Mouse (Mus musculus): ENCODE data around the gene St6galnac3. TPM values are rescaled to one million over a fixed set of nuclear protein-coding genes. Genes with fewer than 3 reads are reported as not detected.

The St6galnac3 gene
- polyA plus RNA-seq, 1 experiment from 2014 or later, result 34.1 TPM

DNA sequence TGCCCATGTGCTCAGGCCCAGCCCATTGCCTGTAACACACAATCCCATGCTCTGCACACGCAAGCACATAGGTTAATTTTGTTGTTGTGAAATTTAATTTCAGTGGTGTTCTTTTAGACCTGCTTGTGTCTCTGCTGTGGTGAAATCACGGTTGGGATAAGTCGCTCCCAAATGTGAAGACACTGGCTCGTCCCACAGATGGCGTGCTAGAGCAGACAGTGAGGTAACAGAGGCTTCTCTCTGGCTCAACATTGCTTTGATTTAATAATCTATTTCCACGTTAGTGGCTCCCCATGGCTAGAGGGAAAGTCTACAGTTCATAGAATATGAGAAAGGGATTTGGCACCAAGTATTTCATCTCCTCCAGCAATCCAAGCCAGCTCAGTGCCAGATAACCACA, 17.3 kb downstream of the St6galnac3 start:
- no peak overlapping the region for H3K4me3 ChIP-seq (ENCODE audit: low read depth, low read length)
- DNase-seq (no peak), ATAC-seq (ENCODE audit: insufficient read depth) (no peak)
- no peak overlapping the region for H3K27ac ChIP-seq (ENCODE audit: low read depth)
- H3K4me2 ChIP-seq, result no peak overlapping the region
- no peaks in the 10 kb centered on the region for H3K36me3 ChIP-seq (ENCODE audit: insufficient read depth)
- TF ChIP-seq CTCF (IDR thresholded peaks at IDR 0.05; ENCODE audit: low read depth), result 0 out of 2 replicates have a peak, but pooled peaks have one; percentile 18
- no peaks in the 10 kb centered on the region for H3K27me3 ChIP-seq (ENCODE audit: insufficient read depth, low read length)
- no peaks in the 10 kb centered on the region for H3K9me3 ChIP-seq (ENCODE audit: low read depth, low read length)
- 70% methylated on average over 6 of the region's 6 CpGs for WGBS
- H3K9ac ChIP-seq, result no peak overlapping the region
- no peaks in the 10 kb centered on the region for H3K4me1 ChIP-seq (ENCODE audit: insufficient read depth)

DNA sequence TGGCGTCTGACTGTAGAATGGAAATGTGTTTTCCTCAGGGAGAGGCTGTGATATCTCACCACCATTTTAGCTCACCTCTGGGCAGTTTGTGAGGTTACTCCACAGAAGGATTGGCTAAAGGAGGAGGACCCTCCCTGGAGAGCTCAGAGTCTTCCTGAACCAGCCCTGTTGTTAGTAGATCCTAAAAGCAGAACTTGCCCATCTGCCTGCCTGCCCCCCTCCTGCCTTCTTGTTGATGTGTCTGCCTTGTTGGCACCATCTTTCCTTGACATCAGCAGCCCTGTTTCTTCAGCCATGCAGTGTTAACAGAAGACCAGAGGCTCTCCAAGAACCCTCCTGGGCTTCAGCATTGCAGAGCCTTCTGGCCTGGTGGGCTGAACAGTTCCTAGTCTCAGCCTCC, 18.1 kb downstream of the St6galnac3 start:
- 67% methylated on average over 1 of the region's 1 CpGs for WGBS
- DNase-seq (no peak), ATAC-seq (ENCODE audit: insufficient read depth) (no peak)
- Histone ChIP-seq H3K4me3 (ENCODE audit: low read depth, low read length) (no peak overlapping the region), H3K27me3 (ENCODE audit: insufficient read depth, low read length) (no peaks in the 10 kb centered on the region), H3K9ac (no peak overlapping the region), H3K4me1 (ENCODE audit: insufficient read depth) (peaks cover 4% of the 10 kb centered on the region; the same call in 1 of the 2 replicates), H3K36me3 (ENCODE audit: insufficient read depth) (no peaks in the 10 kb centered on the region), H3K27ac (ENCODE audit: low read depth) (no peak overlapping the region), H3K9me3 (ENCODE audit: low read depth, low read length) (no peaks in the 10 kb centered on the region), H3K4me2 (no peak overlapping the region)
- TF ChIP-seq CTCF (IDR thresholded peaks at IDR 0.05; ENCODE audit: low read depth), result no peak

DNA sequence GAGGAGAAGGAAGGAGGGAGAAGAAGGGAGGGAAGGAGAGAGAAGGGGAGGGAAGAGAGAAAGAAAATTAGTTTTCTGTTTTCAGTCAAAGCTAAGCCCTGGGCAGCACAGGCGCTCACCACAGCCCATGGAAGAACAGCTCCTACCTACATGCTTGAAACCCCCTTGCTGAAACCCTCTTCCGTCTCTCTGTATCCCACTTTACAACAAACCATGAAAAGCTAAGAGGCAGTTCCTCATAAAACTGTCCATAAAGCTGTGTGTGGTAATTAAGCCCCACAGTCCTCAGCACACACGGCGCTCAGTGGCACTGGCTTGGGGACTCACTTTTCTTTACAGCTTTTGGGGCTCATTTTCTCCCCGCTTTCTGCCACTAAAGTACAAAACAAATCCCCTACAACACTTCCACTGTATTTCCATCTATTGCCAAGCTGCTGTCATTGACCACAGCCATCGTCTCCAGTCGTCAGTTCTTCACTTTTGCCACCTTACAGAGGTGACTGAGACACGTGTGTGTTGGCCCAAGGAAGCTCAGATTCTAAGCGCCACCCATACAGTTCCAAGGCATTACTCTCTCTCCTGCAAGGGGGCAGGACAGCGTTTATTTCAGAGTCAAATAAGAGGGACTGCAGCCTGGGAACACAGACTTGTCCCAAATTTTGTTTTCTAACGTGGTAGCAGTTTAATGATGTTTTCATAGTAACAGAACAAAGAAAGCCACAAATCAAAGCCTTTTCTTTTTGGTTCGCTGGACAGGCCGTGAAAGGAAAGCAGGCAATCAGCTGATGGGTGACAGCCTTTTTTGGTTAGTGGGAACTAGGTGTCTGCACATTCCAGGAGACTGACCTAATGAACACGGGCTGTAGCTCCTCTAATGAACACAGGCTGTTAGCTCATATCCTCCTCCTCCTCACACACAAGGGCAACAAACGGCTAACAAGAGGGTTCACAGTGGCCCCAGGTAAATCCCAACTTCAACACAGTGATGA, 22.9 kb downstream of the St6galnac3 start:
- no peak overlapping the region for H3K4me3 ChIP-seq (ENCODE audit: low read depth, low read length)
- no peak overlapping the region for H3K4me2 ChIP-seq
- TF ChIP-seq CTCF (IDR thresholded peaks at IDR 0.05; ENCODE audit: low read depth), result 0 out of 2 replicates have a peak, but pooled peaks have one; percentile 6
- H3K9ac ChIP-seq, result no peak overlapping the region
- no peaks in the 10 kb centered on the region for H3K36me3 ChIP-seq (ENCODE audit: insufficient read depth)
- no peaks in the 10 kb centered on the region for H3K9me3 ChIP-seq (ENCODE audit: low read depth, low read length)
- ATAC-seq (ENCODE audit: insufficient read depth) (no peak), DNase-seq (peak; percentile 27)
- no peaks in the 10 kb centered on the region for H3K27me3 ChIP-seq (ENCODE audit: insufficient read depth, low read length)
- H3K4me1 ChIP-seq (ENCODE audit: insufficient read depth), result peaks cover 7% of the 10 kb centered on the region; the same call in 1 of the 2 replicates
- H3K27ac ChIP-seq (ENCODE audit: low read depth), result no peak overlapping the region
- 53% methylated on average over 15 of the region's 15 CpGs for WGBS

DNA sequence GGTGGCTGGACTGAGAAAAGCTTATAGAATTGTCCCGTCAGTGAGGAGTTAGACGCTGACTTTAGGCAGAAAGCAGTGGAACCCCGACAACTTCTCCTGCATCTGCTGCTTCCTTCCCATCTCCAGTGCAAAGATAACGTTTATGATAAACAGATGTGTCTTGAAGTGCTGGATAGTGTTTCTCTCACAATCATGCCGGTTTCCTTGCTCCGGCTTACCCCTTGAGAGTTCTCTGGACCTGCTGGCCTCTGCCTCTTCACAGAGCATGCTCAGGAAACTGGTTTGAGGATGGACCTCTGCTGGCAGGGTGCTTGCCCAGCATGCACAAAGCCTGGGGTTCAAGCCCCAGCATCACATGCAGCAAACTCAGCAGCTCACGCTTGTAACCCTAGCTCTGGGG, 23.8 kb downstream of the St6galnac3 start:
- no peak for DNase-seq
- Histone ChIP-seq H3K4me2 (no peak overlapping the region), H3K36me3 (ENCODE audit: insufficient read depth) (no peaks in the 10 kb centered on the region), H3K4me3 (ENCODE audit: low read depth, low read length) (no peak overlapping the region), H3K27me3 (ENCODE audit: insufficient read depth, low read length) (no peaks in the 10 kb centered on the region), H3K9ac (no peak overlapping the region), H3K9me3 (ENCODE audit: low read depth, low read length) (no peaks in the 10 kb centered on the region), H3K27ac (ENCODE audit: low read depth) (no peak overlapping the region), H3K4me1 (ENCODE audit: insufficient read depth) (peaks cover 7% of the 10 kb centered on the region; the same call in 1 of the 2 replicates)
- 38% methylated on average over 7 of the region's 7 CpGs for WGBS
- no peak for ATAC-seq (ENCODE audit: insufficient read depth)
- TF ChIP-seq CTCF (IDR thresholded peaks at IDR 0.05; ENCODE audit: low read depth), result no peak

DNA sequence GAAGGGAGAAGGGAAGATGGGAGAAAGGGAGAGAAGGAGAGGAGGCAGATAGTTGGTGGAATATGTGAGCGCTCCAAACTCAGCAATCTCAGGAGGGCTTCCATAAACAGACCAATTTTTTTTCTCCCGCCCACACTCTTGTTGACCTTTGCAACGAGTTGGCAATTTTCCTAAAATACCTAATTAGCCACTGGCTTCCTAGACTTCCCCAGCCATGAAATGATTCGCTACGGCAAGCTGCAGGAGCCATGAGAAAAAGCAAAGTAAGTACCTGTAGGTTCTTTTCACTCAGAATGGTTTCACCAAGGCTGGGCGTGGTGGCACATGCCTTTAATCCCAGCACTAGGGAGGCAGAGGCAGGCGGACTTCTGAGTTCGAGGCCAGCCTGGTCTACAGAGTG, 25.9 kb downstream of the St6galnac3 start:
- Histone ChIP-seq H3K27ac (ENCODE audit: low read depth) (no peak overlapping the region), H3K4me2 (no peak overlapping the region), H3K36me3 (ENCODE audit: insufficient read depth) (no peaks in the 10 kb centered on the region), H3K9me3 (ENCODE audit: low read depth, low read length) (no peaks in the 10 kb centered on the region), H3K9ac (no peak overlapping the region), H3K4me1 (ENCODE audit: insufficient read depth) (peaks cover 7% of the 10 kb centered on the region; the same call in 1 of the 2 replicates), H3K4me3 (ENCODE audit: low read depth, low read length) (no peak overlapping the region), H3K27me3 (ENCODE audit: insufficient read depth, low read length) (no peaks in the 10 kb centered on the region)
- 76% methylated on average over 8 of the region's 8 CpGs for WGBS
- ATAC-seq (ENCODE audit: insufficient read depth) (no peak), DNase-seq (peak; percentile 44)
- no peak for TF ChIP-seq CTCF (IDR thresholded peaks at IDR 0.05; ENCODE audit: low read depth)

DNA sequence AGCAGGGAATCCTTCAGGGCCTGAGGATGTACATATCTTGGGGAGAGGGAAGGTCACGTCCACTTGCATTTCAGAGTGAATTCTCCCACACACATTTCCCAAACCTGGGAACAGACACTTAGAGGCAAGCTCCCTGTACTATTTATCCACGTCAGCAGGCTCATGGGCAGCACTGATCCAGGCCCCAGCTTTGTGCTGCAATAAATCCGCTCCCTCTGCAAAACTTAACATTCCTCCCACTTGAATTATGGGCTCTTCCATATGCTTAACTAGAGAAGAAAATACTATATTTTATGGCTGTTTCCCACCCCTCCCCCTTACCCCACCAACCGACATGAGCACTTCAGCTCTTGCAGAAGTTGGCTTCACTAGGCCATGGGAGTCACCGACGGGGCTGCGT, 32.0 kb downstream of the St6galnac3 start:
- WGBS, result 56% methylated on average over 7 of the region's 7 CpGs
- DNase-seq (peak; percentile 21), ATAC-seq (ENCODE audit: insufficient read depth) (no peak)
- Histone ChIP-seq H3K9me3 (ENCODE audit: low read depth, low read length) (no peaks in the 10 kb centered on the region), H3K27ac (ENCODE audit: low read depth) (peak overlapping the region; percentile 33; the same call in 1 of the 2 replicates), H3K9ac (no peak overlapping the region), H3K4me2 (no peak overlapping the region), H3K36me3 (ENCODE audit: insufficient read depth) (no peaks in the 10 kb centered on the region), H3K4me1 (ENCODE audit: insufficient read depth) (peaks cover 13% of the 10 kb centered on the region; the same call in 1 of the 2 replicates), H3K27me3 (ENCODE audit: insufficient read depth, low read length) (no peaks in the 10 kb centered on the region), H3K4me3 (ENCODE audit: low read depth, low read length) (no peak overlapping the region)
- TF ChIP-seq CTCF (IDR thresholded peaks at IDR 0.05; ENCODE audit: low read depth), result no peak

DNA sequence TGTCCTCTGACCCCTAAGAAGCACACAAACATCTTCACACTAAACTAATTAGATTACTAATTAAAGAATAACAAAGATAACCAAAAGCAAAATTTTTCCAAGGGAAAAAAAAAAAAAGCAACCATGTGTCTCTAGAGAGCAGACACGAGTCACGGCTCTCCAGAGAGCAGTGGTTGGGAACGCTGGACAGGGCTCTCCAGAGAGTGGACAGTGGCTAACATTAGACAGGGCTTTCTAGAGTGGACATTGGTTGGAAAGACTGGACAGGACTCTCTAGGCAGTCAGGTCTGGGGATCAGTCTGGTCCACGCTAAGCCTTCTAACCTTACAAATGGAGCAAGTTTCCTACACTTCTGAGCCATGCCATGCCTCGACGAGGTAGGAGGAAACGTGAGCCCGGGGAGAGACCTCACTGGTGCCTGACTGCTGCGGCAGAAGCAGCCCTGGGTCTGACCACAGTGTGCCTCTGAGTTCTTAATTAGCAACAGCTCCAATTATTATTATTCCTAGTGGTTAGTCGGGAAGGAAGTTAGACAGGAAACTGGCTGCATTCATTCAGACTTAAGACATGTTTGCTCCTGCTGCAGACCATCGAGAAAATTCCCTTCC, 32.7 kb downstream of the St6galnac3 start:
- no peak overlapping the region for H3K4me2 ChIP-seq
- no peak for ATAC-seq (ENCODE audit: insufficient read depth)

More for the DNA sequence above, 32.7 kb downstream of the St6galnac3 start:
- H3K4me3 ChIP-seq (ENCODE audit: low read depth, low read length), result no peak overlapping the region
- WGBS, result 59% methylated on average over 11 of the region's 11 CpGs
- peaks cover 13% of the 10 kb centered on the region; the same call in 1 of the 2 replicates for H3K4me1 ChIP-seq (ENCODE audit: insufficient read depth)
- DNase-seq, result peak; percentile 34
- H3K9ac ChIP-seq, result no peak overlapping the region
- TF ChIP-seq CTCF (IDR thresholded peaks at IDR 0.05; ENCODE audit: low read depth), result no peak
- 0 out of 2 replicates have a peak overlapping the region, but pooled peaks have one; percentile 31 for H3K27ac ChIP-seq (ENCODE audit: low read depth)
- H3K36me3 ChIP-seq (ENCODE audit: insufficient read depth), result no peaks in the 10 kb centered on the region
- no peaks in the 10 kb centered on the region for H3K27me3 ChIP-seq (ENCODE audit: insufficient read depth, low read length)
- H3K9me3 ChIP-seq (ENCODE audit: low read depth, low read length), result no peaks in the 10 kb centered on the region
